Mouse (Mus musculus): ENCODE measurements around the gene Fbxo47. TPM values are rescaled to one million over a fixed set of nuclear protein-coding genes. Genes with fewer than 3 reads are reported as not detected.

Fbxo47 gene
- polyA plus RNA-seq, 1 experiment from 2014 or later = 0.29 TPM

GRCm38 (mm10) chr11:97817379-97817778 lies 66.6 kb downstream of the Fbxo47 start:
- H3K4me2 ChIP-seq (replicated peaks; ENCODE audit: low read depth) = no peak overlapping the region
- DNase-seq (ENCODE audit: low spot score) (peak; percentile 76), ATAC-seq (ENCODE audit: low FRiP score, low TSS enrichment) (peak; percentile 31)
- no peak overlapping the region for H3K4me3 ChIP-seq (ENCODE audit: low read depth, low read length)
- H3K36me3 ChIP-seq (ENCODE audit: control insufficient read depth, insufficient read depth, low read length) = peaks cover 6% of the 10 kb centered on the region; the same call in 1 of the 2 replicates
- no peak for TF ChIP-seq EP300 (optimal IDR thresholded peaks at IDR 0.05)
- TF ChIP-seq CTCF (IDR thresholded peaks at IDR 0.05; ENCODE audit: low read depth) = no peak
- H3K9ac ChIP-seq (ENCODE audit: low read length) = no peak overlapping the region
- no peaks in the 10 kb centered on the region for H3K27me3 ChIP-seq (ENCODE audit: control insufficient read depth, insufficient read depth, low read length)
- H3K4me1 ChIP-seq (replicated peaks; ENCODE audit: control insufficient read depth, insufficient read depth) = peaks cover 12% of the 10 kb centered on the region
- WGBS = 35% methylated on average over 5 of the region's 5 CpGs
- peak overlapping the region; percentile 56 for H3K27ac ChIP-seq (replicated peaks)
- no peaks in the 10 kb centered on the region for H3K9me3 ChIP-seq (ENCODE audit: control insufficient read depth, low read length)

- DNase-seq (ENCODE audit: low spot score) (no peak), ATAC-seq (ENCODE audit: low FRiP score, low TSS enrichment) (no peak)
- Histone ChIP-seq H3K9me3 (ENCODE audit: control insufficient read depth, low read length) (no peaks in the 10 kb centered on the region), H3K4me1 (replicated peaks; ENCODE audit: control insufficient read depth, insufficient read depth) (peaks cover 13% of the 10 kb centered on the region), H3K27me3 (ENCODE audit: control insufficient read depth, insufficient read depth, low read length) (no peaks in the 10 kb centered on the region), H3K9ac (ENCODE audit: low read length) (no peak overlapping the region), H3K27ac (replicated peaks) (peak overlapping the region; percentile 63), H3K4me3 (ENCODE audit: low read depth, low read length) (no peak overlapping the region), H3K36me3 (ENCODE audit: control insufficient read depth, insufficient read depth, low read length) (peaks cover 6% of the 10 kb centered on the region; the same call in 1 of the 2 replicates), H3K4me2 (replicated peaks; ENCODE audit: low read depth) (no peak overlapping the region)
- 56% methylated on average over 9 of the region's 9 CpGs for WGBS
- TF ChIP-seq EP300 (optimal IDR thresholded peaks at IDR 0.05) (no peak), CTCF (IDR thresholded peaks at IDR 0.05; ENCODE audit: low read depth) (no peak)
Measured at GRCm38 (mm10) chr11:97816916-97817315, 67.0 kb downstream of the Fbxo47 start.

- no peaks in the 10 kb centered on the region for H3K27me3 ChIP-seq (ENCODE audit: control insufficient read depth, insufficient read depth, low read length)
- TF ChIP-seq EP300 (optimal IDR thresholded peaks at IDR 0.05) (no peak), CTCF (IDR thresholded peaks at IDR 0.05; ENCODE audit: low read depth) (no peak)
- peaks cover 2% of the 10 kb centered on the region; the same call in 1 of the 2 replicates for H3K36me3 ChIP-seq (ENCODE audit: control insufficient read depth, insufficient read depth, low read length)
- H3K9ac ChIP-seq (ENCODE audit: low read length) = no peak overlapping the region
- H3K4me2 ChIP-seq (replicated peaks; ENCODE audit: low read depth) = no peak overlapping the region
- ATAC-seq (ENCODE audit: low FRiP score, low TSS enrichment) = no peak
- H3K4me3 ChIP-seq (ENCODE audit: low read depth, low read length) = no peak overlapping the region
- DNase-seq (ENCODE audit: low spot score) = no peak
- H3K9me3 ChIP-seq (ENCODE audit: control insufficient read depth, low read length) = no peaks in the 10 kb centered on the region
- WGBS = 47% methylated on average over 5 of the region's 5 CpGs
- H3K4me1 ChIP-seq (replicated peaks; ENCODE audit: control insufficient read depth, insufficient read depth) = peaks cover 13% of the 10 kb centered on the region
- H3K27ac ChIP-seq (replicated peaks) = peak overlapping the region; percentile 56
Measured at GRCm38 (mm10) chr11:97816176-97816575, 67.8 kb downstream of the Fbxo47 start.

- H3K9ac ChIP-seq (ENCODE audit: low read length) = peak overlapping the region; percentile 13; the same call in 1 of the 2 replicates
- H3K27ac ChIP-seq (replicated peaks) = peak overlapping the region; percentile 56; the same call in 1 of the 2 replicates
- H3K4me2 ChIP-seq (replicated peaks; ENCODE audit: low read depth) = no peak overlapping the region
- DNase-seq (ENCODE audit: low spot score) = no peak
- no peaks in the 10 kb centered on the region for H3K9me3 ChIP-seq (ENCODE audit: control insufficient read depth, low read length)
- peaks cover 2% of the 10 kb centered on the region; the same call in 1 of the 2 replicates for H3K36me3 ChIP-seq (ENCODE audit: control insufficient read depth, insufficient read depth, low read length)
- TF ChIP-seq CTCF (IDR thresholded peaks at IDR 0.05; ENCODE audit: low read depth) = no peak
- no peak for TF ChIP-seq EP300 (optimal IDR thresholded peaks at IDR 0.05)
- H3K4me1 ChIP-seq (replicated peaks; ENCODE audit: control insufficient read depth, insufficient read depth) = peaks cover 13% of the 10 kb centered on the region
- no peak overlapping the region for H3K4me3 ChIP-seq (ENCODE audit: low read depth, low read length)
- WGBS = 66% methylated on average over 11 of the region's 11 CpGs
- H3K27me3 ChIP-seq (ENCODE audit: control insufficient read depth, insufficient read depth, low read length) = no peaks in the 10 kb centered on the region
- no peak for ATAC-seq (ENCODE audit: low FRiP score, low TSS enrichment)
Measured at GRCm38 (mm10) chr11:97815736-97816135, 68.2 kb downstream of the Fbxo47 start.

- Histone ChIP-seq H3K9ac (ENCODE audit: low read length) (no peak overlapping the region), H3K4me1 (replicated peaks; ENCODE audit: control insufficient read depth, insufficient read depth) (peaks cover 23% of the 10 kb centered on the region), H3K27me3 (ENCODE audit: control insufficient read depth, insufficient read depth, low read length) (no peaks in the 10 kb centered on the region), H3K36me3 (ENCODE audit: control insufficient read depth, insufficient read depth, low read length) (peaks cover 5% of the 10 kb centered on the region; the same call in 1 of the 2 replicates), H3K4me3 (ENCODE audit: low read depth, low read length) (no peak overlapping the region), H3K27ac (replicated peaks) (peak overlapping the region; percentile 42), H3K4me2 (replicated peaks; ENCODE audit: low read depth) (no peak overlapping the region), H3K9me3 (ENCODE audit: control insufficient read depth, low read length) (no peaks in the 10 kb centered on the region)
- no peak for ATAC-seq (ENCODE audit: low FRiP score, low TSS enrichment)
- peak; percentile 51 for DNase-seq (ENCODE audit: low spot score)
- WGBS = 44% methylated on average over 17 of the region's 17 CpGs
- TF ChIP-seq EP300 (optimal IDR thresholded peaks at IDR 0.05) (no peak), CTCF (IDR thresholded peaks at IDR 0.05; ENCODE audit: low read depth) (no peak)
Measured at GRCm38 (mm10) chr11:97813746-97814515, 70.0 kb downstream of the Fbxo47 start.

- H3K36me3 ChIP-seq (ENCODE audit: control insufficient read depth, insufficient read depth, low read length) = 0 out of 2 replicates have a peak, but pooled peaks cover 5% of the 10 kb centered on the region
- no peaks in the 10 kb centered on the region for H3K27me3 ChIP-seq (ENCODE audit: control insufficient read depth, insufficient read depth, low read length)
- H3K4me1 ChIP-seq (replicated peaks; ENCODE audit: control insufficient read depth, insufficient read depth) = peaks cover 31% of the 10 kb centered on the region
- no peak overlapping the region for H3K4me2 ChIP-seq (replicated peaks; ENCODE audit: low read depth)
- no peaks in the 10 kb centered on the region for H3K9me3 ChIP-seq (ENCODE audit: control insufficient read depth, low read length)
- WGBS = 40% methylated on average over 7 of the region's 7 CpGs
- ATAC-seq (ENCODE audit: low FRiP score, low TSS enrichment) (peak; percentile 60), DNase-seq (ENCODE audit: low spot score) (peak; percentile 78)
- peak overlapping the region; percentile 42 for H3K27ac ChIP-seq (replicated peaks)
- H3K9ac ChIP-seq (ENCODE audit: low read length) = 0 out of 2 replicates have a peak overlapping the region, but pooled peaks have one; percentile 5
- no peak for TF ChIP-seq CTCF (IDR thresholded peaks at IDR 0.05; ENCODE audit: low read depth)
- no peak for TF ChIP-seq EP300 (optimal IDR thresholded peaks at IDR 0.05)
- H3K4me3 ChIP-seq (ENCODE audit: low read depth, low read length) = no peak overlapping the region
Measured at GRCm38 (mm10) chr11:97813085-97813484, 70.9 kb downstream of the Fbxo47 start.
